Mouse (Mus musculus) mesoderm, embryonic 11.5 days (tissue): ENCODE measurements around the gene Pprc1.

Experiments
- DNase-seq: peaks from one replicate; pipeline ENCODE4 v3.0.0-alpha.2; 2012; ENCODE audit warnings: low read depth, low spot score

The Pprc1 gene

GRCm38 (mm10) chr19:46033911-46034310 lies 10.8 kb upstream of the Pprc1 start:
- no peak for DNase-seq

- no peak for DNase-seq
These were observed 8.7 kb upstream of the Pprc1 start for GRCm38 (mm10) chr19:46035971-46036370.

GRCm38 (mm10) chr19:46036477-46037242 lies 8.0 kb upstream of the Pprc1 start:
- DNase-seq, result no peak

- no peak for DNase-seq
These were observed 7.3 kb upstream of the Pprc1 start for GRCm38 (mm10) chr19:46037243-46037924.

GRCm38 (mm10) chr19:46037925-46038850 lies 6.5 kb upstream of the Pprc1 start:
- DNase-seq, result no peak

DNA sequence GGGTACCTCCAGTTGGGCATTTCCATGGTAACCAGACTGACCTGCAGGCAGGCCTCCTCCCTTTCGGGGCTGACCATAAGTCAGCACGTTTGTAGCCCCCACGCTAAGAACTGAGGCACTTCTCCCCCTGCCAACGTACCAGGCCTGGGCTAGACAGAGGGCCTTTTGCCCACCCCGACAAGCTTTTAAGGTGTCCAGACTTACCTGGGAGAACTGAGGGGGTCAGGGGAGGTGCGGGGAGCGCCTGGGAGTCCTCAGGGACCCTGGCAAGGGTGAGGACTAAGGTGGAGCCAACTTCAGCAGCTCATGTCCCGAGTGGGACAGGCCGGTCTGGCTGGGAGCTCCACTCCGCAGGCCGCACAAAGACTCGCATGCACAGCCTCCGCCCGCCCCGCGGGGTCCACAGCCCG lies 5.8 kb upstream of the Pprc1 start:
- DNase-seq, result no peak

GRCm38 (mm10) chr19:46039478-46039877 lies 5.2 kb upstream of the Pprc1 start:
- peak; percentile 92 for DNase-seq

GRCm38 (mm10) chr19:46040149-46040902 lies 4.4 kb upstream of the Pprc1 start:
- DNase-seq, result no peak

DNA sequence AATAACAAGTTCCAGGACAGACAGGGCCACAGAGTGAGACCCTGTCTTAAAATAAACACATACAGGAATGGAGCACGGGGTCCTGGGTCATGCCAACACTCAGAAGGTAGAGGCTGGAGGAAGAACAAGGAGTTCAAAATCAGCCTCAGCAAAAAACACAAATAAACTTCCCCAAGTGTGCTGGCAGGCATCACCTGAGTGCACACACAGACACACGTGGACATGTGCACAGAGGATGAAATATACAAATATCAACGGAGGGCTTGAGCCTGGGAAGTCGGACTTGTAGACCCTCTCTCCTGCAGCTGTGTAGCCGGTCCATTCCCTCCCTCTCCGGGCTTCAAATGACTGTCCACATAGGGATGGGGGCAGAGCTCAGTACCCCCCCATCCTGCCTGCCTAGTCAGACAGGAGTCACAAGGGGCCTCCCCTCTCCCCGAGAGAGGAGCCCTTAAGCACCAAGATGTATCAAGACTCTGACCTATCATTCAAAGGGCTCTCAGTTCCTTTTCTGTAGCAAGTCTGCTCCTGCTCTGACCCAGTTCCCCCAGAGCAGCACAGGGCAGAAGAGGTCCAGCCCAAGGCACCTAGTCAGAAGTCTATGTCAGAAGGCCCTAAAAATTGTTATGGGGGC lies 3.3 kb upstream of the Pprc1 start:
- no peak for DNase-seq

GRCm38 (mm10) chr19:46041933-46042475 lies 2.7 kb upstream of the Pprc1 start:
- peak; percentile 80 for DNase-seq

GRCm38 (mm10) chr19:46042476-46043011 lies 2.1 kb upstream of the Pprc1 start:
- peak; percentile 74 for DNase-seq

DNA sequence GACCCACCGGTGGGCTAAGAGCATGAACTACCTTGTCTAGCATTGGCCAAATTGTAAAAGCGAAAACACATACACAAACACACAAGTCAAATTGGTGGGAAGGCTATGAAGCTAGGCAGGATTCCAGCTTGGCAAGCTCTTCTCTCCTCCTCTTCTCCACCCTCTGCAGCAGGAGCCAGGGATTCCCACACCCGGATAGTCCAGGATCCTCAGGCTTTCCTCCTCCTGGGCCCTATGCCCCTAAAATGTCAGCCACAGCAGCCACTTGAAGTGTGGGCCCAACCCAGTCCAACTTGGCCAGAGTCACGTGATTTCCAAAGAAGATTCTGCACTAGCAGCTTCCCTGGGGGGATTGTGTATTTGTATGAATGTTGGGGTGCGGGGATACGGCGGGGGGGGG lies 1.3 kb upstream of the Pprc1 start:
- no peak for DNase-seq

DNA sequence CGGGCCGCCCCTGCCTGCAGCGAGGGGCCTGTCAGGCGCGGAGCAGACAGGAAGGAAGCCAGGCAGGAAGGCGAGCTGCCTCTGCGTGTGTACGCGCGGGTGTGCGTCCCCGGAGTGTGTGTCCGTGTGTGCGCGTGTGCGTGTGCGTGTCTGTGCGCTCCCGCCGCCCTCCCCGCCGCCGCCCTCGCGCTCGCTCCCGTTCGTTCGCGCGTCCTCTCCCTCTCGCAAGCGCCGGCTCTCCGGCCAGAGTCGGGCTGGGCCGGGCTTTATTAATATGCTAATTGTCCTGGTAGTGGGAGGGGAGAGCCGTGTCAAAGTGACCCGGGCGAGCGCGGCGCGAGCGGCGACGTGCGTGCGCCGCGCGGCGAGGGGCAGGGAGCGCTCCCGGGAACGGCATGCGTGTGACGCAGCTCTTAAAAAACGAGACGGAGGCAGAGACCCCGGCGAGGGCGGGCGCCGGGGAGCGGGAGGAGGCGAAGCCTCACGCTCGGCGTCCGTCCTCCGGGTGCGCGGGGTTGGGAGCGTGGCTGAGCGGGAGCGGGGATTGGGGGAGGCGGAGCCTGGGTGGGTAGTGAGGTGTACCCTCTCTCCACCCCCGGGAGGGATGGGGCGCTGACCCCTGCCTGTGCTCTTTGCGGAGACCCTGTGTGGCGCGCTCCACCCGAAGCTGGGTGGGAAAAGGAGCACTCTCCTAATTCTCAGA lies 458 bp downstream of the Pprc1 start, which contains the start of gene Ldb1:
Ldb1 (minus strand) TSS at position 222 of the 703 bp plus-strand sequence.
- DNase-seq, result peak; percentile 91

GRCm38 (mm10) chr19:46045696-46046311 lies 1.1 kb downstream of the Pprc1 start:
- DNase-seq, result peak; percentile 71

DNA sequence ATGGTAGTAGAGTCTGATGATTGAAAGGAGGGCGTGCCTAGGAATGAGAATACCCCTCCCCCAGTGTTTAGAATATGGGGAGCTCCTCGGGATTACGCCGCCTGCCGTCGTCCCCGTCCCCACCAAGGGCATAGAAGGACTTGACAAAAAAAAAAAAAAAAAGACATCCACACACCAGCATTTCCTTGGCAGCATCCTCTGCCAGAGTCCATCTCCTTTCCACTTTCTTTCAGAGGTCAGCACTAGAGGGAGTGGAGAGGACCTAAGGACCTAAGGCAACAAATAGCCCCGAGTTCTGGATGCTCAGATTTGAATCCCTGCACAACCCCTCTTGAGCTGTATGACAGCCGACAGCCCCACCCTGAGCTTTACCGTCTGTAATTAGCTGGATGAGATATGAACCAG lies 1.9 kb downstream of the Pprc1 start:
- no peak for DNase-seq

DNA sequence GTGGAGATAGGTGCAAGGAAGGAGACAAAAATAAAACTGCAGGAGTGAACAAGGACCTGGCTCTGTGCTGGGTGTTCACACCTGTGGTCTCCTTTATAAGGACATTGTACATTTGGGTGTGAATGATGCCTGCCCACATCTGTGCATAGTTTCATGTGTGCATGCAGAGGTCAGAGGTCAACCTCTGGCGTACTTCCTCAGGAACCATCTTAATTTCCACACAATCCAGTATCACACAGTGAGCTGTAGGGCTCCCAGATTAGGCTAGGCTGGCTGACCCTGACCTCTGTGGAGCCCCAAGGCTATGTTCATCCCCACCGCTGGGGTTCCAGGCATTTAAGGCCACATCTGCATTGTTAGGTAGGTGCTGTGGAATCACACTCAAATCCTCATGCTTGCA lies 2.7 kb downstream of the Pprc1 start:
- no peak for DNase-seq

DNA sequence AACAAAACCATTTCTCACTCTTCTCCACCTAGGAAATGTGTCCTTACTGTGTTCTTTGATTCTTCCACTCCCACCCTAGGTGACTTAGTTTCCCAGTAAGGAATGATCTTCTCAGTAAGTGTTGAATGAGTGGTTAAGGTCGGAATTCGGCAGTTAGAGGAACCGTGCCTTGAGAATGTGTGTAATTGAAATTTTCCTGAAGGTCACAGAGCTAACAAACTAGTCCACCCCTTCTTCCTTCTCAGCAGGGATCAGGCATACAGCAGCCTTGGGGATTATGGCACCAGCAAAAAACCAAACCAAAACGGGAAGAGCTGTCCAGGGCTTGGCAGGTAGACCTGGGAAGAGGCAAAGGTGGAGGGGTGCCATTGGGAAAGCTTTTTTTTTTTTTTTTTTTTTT lies 4.4 kb downstream of the Pprc1 start:
- DNase-seq, result no peak

DNA sequence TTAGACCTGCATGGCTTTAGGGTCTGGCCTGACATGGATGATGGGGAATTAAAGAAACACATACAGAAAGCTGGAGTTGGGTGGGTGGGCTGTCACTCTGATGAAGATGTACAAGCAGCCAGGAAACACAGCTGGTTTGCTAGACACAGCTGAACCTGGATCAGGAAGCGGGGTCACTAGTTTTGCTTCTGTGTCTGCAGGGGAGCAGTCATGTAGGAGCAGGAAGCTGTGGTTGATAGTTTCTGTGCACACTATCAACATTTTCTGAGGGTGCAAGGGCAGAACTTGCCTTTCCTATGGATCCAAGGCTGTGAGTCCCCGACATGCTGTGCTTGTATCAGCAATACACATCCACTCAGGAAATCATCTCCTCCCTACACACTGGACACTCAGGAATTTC lies 5.8 kb downstream of the Pprc1 start:
- no peak for DNase-seq

DNA sequence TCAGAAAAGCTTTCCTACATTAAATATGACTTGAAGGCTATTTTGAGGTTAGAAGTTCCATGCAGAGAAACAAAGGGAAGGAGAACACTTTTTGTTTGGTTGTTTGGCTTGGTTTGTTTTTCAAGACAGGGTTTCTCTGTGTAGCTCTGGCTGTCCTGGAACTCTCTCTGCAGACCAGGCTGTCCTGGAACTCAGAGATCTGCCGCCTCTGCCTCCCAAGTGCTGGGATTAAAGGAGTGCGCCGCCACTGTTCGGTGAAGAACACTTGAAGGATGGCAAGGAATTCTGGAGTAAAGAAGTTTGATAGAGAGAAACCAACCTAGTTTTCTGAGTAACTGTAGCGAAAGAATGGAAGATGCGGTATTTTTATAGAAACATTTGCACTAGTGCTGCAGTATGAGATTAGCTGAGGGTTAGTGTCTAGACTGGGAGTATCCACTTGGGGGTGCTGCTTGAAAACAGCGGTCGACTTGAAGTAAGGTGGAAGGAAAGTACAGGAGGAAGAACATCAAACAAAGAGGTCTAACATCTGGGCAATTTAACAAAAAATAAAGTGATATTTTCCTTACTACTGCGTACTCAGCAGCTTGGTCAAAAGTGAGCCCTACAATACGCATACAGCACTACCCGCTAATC lies 11.2 kb downstream of the Pprc1 start:
- DNase-seq, result no peak
